25 mouse cellular contexts compared by ENCODE assay signal in genomic region chr3:56981305-56981660, GRCm38 (mm10).
A peak's percentile ranks its signal among the peaks of the same experiment; 100 is the strongest.
DNase-seq lines count a peak whose midpoint lies in the region; ATAC-seq and TF ChIP-seq lines count a peak whose summit lies in the region.
"Had no signal": no experiment of that assay in that cellular context is flagged by ENCODE, and none has a peak within 500 bp of the region (broad histone marks: within the 10 kb centered on the region; RNA-seq: fewer than 3 reads in every experiment).

No protein-coding gene starts in this region.

- H3K9ac ChIP-seq in hindbrain, embryonic 11.5 days (ENCODE audit: low read depth, low read length), result no peak overlapping the region
- H3K9ac ChIP-seq in hindbrain, embryonic 13.5 days, result no peak overlapping the region
- no peak overlapping the region for H3K9ac ChIP-seq in midbrain, embryonic 11.5 days (ENCODE audit: low read length)
- no peak overlapping the region for H3K9ac ChIP-seq in midbrain, postnatal 0 days (replicated peaks; ENCODE audit: low read length, poor library complexity, severe bottlenecking)
- H3K9ac ChIP-seq: embryonic facial prominence, embryonic 12.5 days; heart, embryonic 13.5 days; kidney, embryonic 15.5 days; limb, embryonic 12.5 days; liver, postnatal 0 days; stomach, embryonic 15.5 days had no signal

- ATAC-seq in hindbrain, embryonic 11.5 days (ENCODE audit: low FRiP score), result peak; percentile 72
- peak; percentile 74 for ATAC-seq in hindbrain, embryonic 13.5 days (ENCODE audit: low FRiP score)
- peak; percentile 66 for ATAC-seq in midbrain, embryonic 11.5 days (ENCODE audit: low FRiP score)
- ATAC-seq in midbrain, postnatal 0 days (ENCODE audit: low FRiP score), result 0 out of 2 replicates have a peak, but pooled peaks have one; percentile 23
- ATAC-seq: liver, postnatal 0 days; Patski had no signal

- no peak for TF ChIP-seq CTCF in midbrain, postnatal 0 days (IDR thresholded peaks at IDR 0.05)

- H3K36me3 ChIP-seq in hindbrain, embryonic 11.5 days (ENCODE audit: control insufficient read depth, insufficient read depth, low read length), result no peaks in the 10 kb centered on the region
- H3K36me3 ChIP-seq in hindbrain, embryonic 10.5 days, result no peaks in the 10 kb centered on the region
- no peaks in the 10 kb centered on the region for H3K36me3 ChIP-seq in hindbrain, embryonic 13.5 days
- no peaks in the 10 kb centered on the region for H3K36me3 ChIP-seq in midbrain, embryonic 11.5 days (ENCODE audit: control insufficient read depth, insufficient read depth, low read length)
- no peaks in the 10 kb centered on the region for H3K36me3 ChIP-seq in midbrain, postnatal 0 days (ENCODE audit: insufficient read depth, low read length)
- H3K36me3 ChIP-seq: embryonic facial prominence, embryonic 12.5 days; G1E; heart, embryonic 13.5 days; kidney, embryonic 15.5 days; limb, embryonic 12.5 days; stomach, embryonic 15.5 days had no signal

- no peak for DNase-seq in hindbrain, embryonic 11.5 days (ENCODE audit: low spot score)
- DNase-seq in hindbrain, embryonic 10.5 days (ENCODE audit: low spot score), result no peak
- no peak for DNase-seq in midbrain, embryonic 11.5 days (ENCODE audit: low spot score, missing footprints)
- DNase-seq in midbrain, postnatal 0 days (ENCODE audit: low spot score), result no peak
- DNase-seq in cerebellum, adult 9-10 months, result no peak
- DNase-seq in frontal cortex, adult 2 months (ENCODE audit: extremely low spot score in 1 of 2, low spot score in 1 of 2), result no peak
- no peak for DNase-seq in heart, adult 8-10 months (ENCODE audit: low spot score)
- DNase-seq: cerebellum, adult 11 months; cerebellum, postnatal 25 days; heart, postnatal 14 days; kidney, adult 11 months; kidney, postnatal 36 days; liver, postnatal 0 days; lung, postnatal 10 days; thymus, postnatal 36 days had no signal

- no peak overlapping the region for H3K27ac ChIP-seq in hindbrain, embryonic 11.5 days (ENCODE audit: low read depth, low read length)
- no peak overlapping the region for H3K27ac ChIP-seq in hindbrain, embryonic 10.5 days
- peak overlapping the region; percentile 52 for H3K27ac ChIP-seq in hindbrain, embryonic 13.5 days
- H3K27ac ChIP-seq in midbrain, embryonic 11.5 days (ENCODE audit: low read depth, low read length), result no peak overlapping the region
- H3K27ac ChIP-seq in midbrain, postnatal 0 days (ENCODE audit: low read depth, low read length), result no peak overlapping the region
- H3K27ac ChIP-seq: embryonic facial prominence, embryonic 12.5 days; heart, embryonic 13.5 days; kidney, embryonic 15.5 days; limb, embryonic 12.5 days; stomach, embryonic 15.5 days had no signal

- H3K4me2 ChIP-seq in hindbrain, embryonic 11.5 days (replicated peaks; ENCODE audit: low read depth, low read length), result no peak overlapping the region
- H3K4me2 ChIP-seq in hindbrain, embryonic 13.5 days, result no peak overlapping the region
- no peak overlapping the region for H3K4me2 ChIP-seq in midbrain, embryonic 11.5 days
- H3K4me2 ChIP-seq in midbrain, postnatal 0 days (ENCODE audit: low read depth, low read length, poor library complexity, severe bottlenecking), result no peak overlapping the region
- H3K4me2 ChIP-seq: embryonic facial prominence, embryonic 12.5 days; heart, embryonic 13.5 days; kidney, embryonic 15.5 days; limb, embryonic 12.5 days; liver, embryonic 11.5 days; stomach, embryonic 15.5 days had no signal

- no peaks in the 10 kb centered on the region for H3K9me3 ChIP-seq in hindbrain, embryonic 11.5 days (ENCODE audit: control insufficient read depth, low read length)
- no peaks in the 10 kb centered on the region for H3K9me3 ChIP-seq in hindbrain, embryonic 10.5 days
- no peaks in the 10 kb centered on the region for H3K9me3 ChIP-seq in hindbrain, embryonic 13.5 days
- H3K9me3 ChIP-seq in midbrain, embryonic 11.5 days (ENCODE audit: control insufficient read depth, low read length), result no peaks in the 10 kb centered on the region
- no peaks in the 10 kb centered on the region for H3K9me3 ChIP-seq in midbrain, postnatal 0 days (ENCODE audit: low read length)
- H3K9me3 ChIP-seq: embryonic facial prominence, embryonic 12.5 days; heart, embryonic 13.5 days; kidney, embryonic 15.5 days; limb, embryonic 12.5 days; stomach, embryonic 15.5 days had no signal

- H3K27me3 ChIP-seq in hindbrain, embryonic 11.5 days (ENCODE audit: control insufficient read depth, insufficient read depth, low read length), result no peaks in the 10 kb centered on the region
- no peaks in the 10 kb centered on the region for H3K27me3 ChIP-seq in hindbrain, embryonic 10.5 days (ENCODE audit: insufficient read depth, poor library complexity, severe bottlenecking)
- no peaks in the 10 kb centered on the region for H3K27me3 ChIP-seq in hindbrain, embryonic 13.5 days
- H3K27me3 ChIP-seq in midbrain, embryonic 11.5 days (ENCODE audit: control insufficient read depth, insufficient read depth, low read length), result no peaks in the 10 kb centered on the region
- H3K27me3 ChIP-seq in midbrain, postnatal 0 days (ENCODE audit: insufficient read depth, low read length), result no peaks in the 10 kb centered on the region
- H3K27me3 ChIP-seq: CH12.LX; embryonic facial prominence, embryonic 12.5 days; heart, embryonic 13.5 days; kidney, embryonic 15.5 days; limb, embryonic 12.5 days; stomach, embryonic 15.5 days had no signal

- 73% methylated on average over 2 of the region's 2 CpGs for WGBS in hindbrain, embryonic 11.5 days
- 74% methylated on average over 2 of the region's 2 CpGs for WGBS in hindbrain, embryonic 10.5 days
- 67% methylated on average over 2 of the region's 2 CpGs for WGBS in hindbrain, embryonic 13.5 days
- WGBS in midbrain, embryonic 11.5 days, result 70% methylated on average over 2 of the region's 2 CpGs
- 49% methylated on average over 2 of the region's 2 CpGs for WGBS in midbrain, postnatal 0 days

- H3K4me3 ChIP-seq in hindbrain, embryonic 11.5 days (ENCODE audit: low read depth, low read length), result no peak overlapping the region
- H3K4me3 ChIP-seq in hindbrain, embryonic 10.5 days, result no peak overlapping the region
- no peak overlapping the region for H3K4me3 ChIP-seq in hindbrain, embryonic 13.5 days
- H3K4me3 ChIP-seq in midbrain, embryonic 11.5 days (ENCODE audit: low read depth, low read length), result no peak overlapping the region
- no peak overlapping the region for H3K4me3 ChIP-seq in midbrain, postnatal 0 days (ENCODE audit: low read depth, low read length)
- H3K4me3 ChIP-seq: embryonic facial prominence, embryonic 12.5 days; heart, embryonic 13.5 days; kidney, embryonic 15.5 days; limb, embryonic 12.5 days; stomach, embryonic 15.5 days had no signal

- H3K4me1 ChIP-seq in hindbrain, embryonic 11.5 days (replicated peaks; ENCODE audit: control insufficient read depth, insufficient read depth, low read length), result no peaks in the 10 kb centered on the region
- H3K4me1 ChIP-seq in hindbrain, embryonic 10.5 days (replicated peaks), result no peaks in the 10 kb centered on the region; the same call in 1 of the 2 replicates
- peaks cover 16% of the 10 kb centered on the region for H3K4me1 ChIP-seq in hindbrain, embryonic 13.5 days (replicated peaks)
- H3K4me1 ChIP-seq in midbrain, embryonic 11.5 days (ENCODE audit: control insufficient read depth, insufficient read depth, low read length), result no peaks in the 10 kb centered on the region
- H3K4me1 ChIP-seq in midbrain, postnatal 0 days (ENCODE audit: insufficient read depth, low read length), result no peaks in the 10 kb centered on the region
- H3K4me1 ChIP-seq: embryonic facial prominence, embryonic 12.5 days; heart, embryonic 13.5 days; kidney, embryonic 15.5 days; limb, embryonic 12.5 days; stomach, embryonic 15.5 days had no signal

Comparison
In these comparisons a context has a peak if more than half of its experiments do, and no peak if none do; other contexts are left out.
1. ATAC-seq: peak in every context shown above with its lines; median percentile 74 in hindbrain, embryonic 13.5 days; 72 in hindbrain, embryonic 11.5 days; 66 in midbrain, embryonic 11.5 days; 23 in midbrain, postnatal 0 days.